Mouse (Mus musculus) forebrain, embryonic 15.5 days (tissue): ENCODE results near the gene Ciapin1. TPM values are rescaled to one million over a fixed set of nuclear protein-coding genes. Genes with fewer than 3 reads are reported as not detected.
"Not testable (repeated sequence)": the region's sequence is repeated elsewhere in the genome, so short reads cannot be mapped to it uniquely, and the experiment has no call there.

Source experiments
- ATAC-seq: fragments of 200-750 bp; cut with Nextera tagmentation; replicated peaks from 2 replicates; pipeline ENCODE4 v1.8.0; 2017; ENCODE audit warnings: mild to moderate bottlenecking, moderate TSS enrichment, moderate library complexity
- H3K27ac ChIP-seq: fragments of 300-500 bp; sonication (generic); replicated peaks from 2 replicates; pipeline ENCODE4 v1.5.1; 2015; ENCODE audit warnings: mild to moderate bottlenecking, inconsistent platforms
- H3K27me3 ChIP-seq: fragments of 300-500 bp; sonication (generic); 2 replicates; pipeline ENCODE4 v1.6.1; 2015; ENCODE audit warnings: inconsistent platforms
- H3K36me3 ChIP-seq: fragments of 300-500 bp; sonication (generic); 2 replicates; pipeline ENCODE4 v1.6.1; 2015; ENCODE audit warnings: mild to moderate bottlenecking, inconsistent platforms
- H3K4me1 ChIP-seq: fragments of 300-500 bp; sonication (generic); 2 replicates; pipeline ENCODE4 v1.6.1; 2015; ENCODE audit warnings: inconsistent platforms
- H3K4me2 ChIP-seq: fragments of 300-500 bp; sonication (generic); replicated peaks from 2 replicates; pipeline ENCODE4 v1.6.1; 2015; ENCODE audit warnings: mild to moderate bottlenecking, inconsistent platforms
- H3K4me3 ChIP-seq: fragments of 300-500 bp; sonication (generic); 2 replicates; pipeline ENCODE4 v1.5.1; 2015; ENCODE audit warnings: mild to moderate bottlenecking, inconsistent platforms
- H3K9ac ChIP-seq: fragments of 300-500 bp; sonication (generic); replicated peaks from 2 replicates; pipeline ENCODE4 v1.6.1; 2015; ENCODE audit warnings: mild to moderate bottlenecking, inconsistent platforms
- H3K9me3 ChIP-seq: fragments of 300-500 bp; sonication (generic); 2 replicates; pipeline ENCODE4 v1.6.1; 2016; ENCODE audit warnings: inconsistent platforms
- WGBS: fragments of 180-500 bp; shearing (Covaris S2); methylation state at CpG from one replicate; pipeline ENCODE4 v1.1.7; 2015; ENCODE audit warnings: mixed read lengths; 5-methylcytosine and 5-hydroxymethylcytosine counted together
- polyA plus RNA-seq: library from polyadenylated mRNA; unstranded; fragments of >200 nt; fragmentation: Nextera tagmentation; extraction: Ambion mirVana; gene quantifications from 2 replicates; pipeline ENCODE4 v1.2.1, GENCODE M21; 2015

The Ciapin1 gene
- polyA plus RNA-seq, 1 experiment from 2014 or later, result 145 TPM

- Histone ChIP-seq H3K9me3 (no peaks in the 10 kb centered on the region), H3K27me3 (peaks cover 9% of the 10 kb centered on the region; the same call in 1 of the 2 replicates), H3K27ac (peak overlapping the region; percentile 82), H3K36me3 (peaks cover 17% of the 10 kb centered on the region), H3K9ac (peak overlapping the region; percentile 76), H3K4me2 (peak overlapping the region; percentile 83), H3K4me3 (peak overlapping the region; percentile 66), H3K4me1 (peaks cover 65% of the 10 kb centered on the region)
- peak; percentile 57 for ATAC-seq
- WGBS, result under 1% methylated on average over 22 of the region's 22 CpGs
Measured at GRCm38 (mm10) chr8:94870474-94871107, 32.4 kb upstream of the Ciapin1 start.

DNA sequence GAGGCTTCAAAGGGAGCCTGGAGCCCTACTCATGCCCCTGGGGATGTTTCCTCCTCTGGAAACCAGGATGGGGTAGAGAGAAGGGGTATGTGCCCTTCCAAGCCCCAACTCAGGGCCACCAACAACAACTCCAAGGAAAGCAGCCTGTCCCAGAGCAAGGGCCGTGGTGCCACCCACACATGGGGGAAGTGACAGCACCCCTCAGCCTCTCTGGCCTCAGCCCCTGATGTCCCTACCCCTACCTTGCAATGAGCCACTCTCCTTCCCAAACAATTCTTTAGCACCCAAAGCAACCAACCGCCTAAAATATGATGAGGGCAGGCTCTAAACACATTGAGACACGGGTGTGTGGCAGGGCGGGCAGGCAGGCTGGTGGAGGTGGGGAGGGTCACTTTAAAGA is 31.8 kb upstream of the Ciapin1 start:
- no peak for ATAC-seq
- Histone ChIP-seq H3K4me1 (peaks cover 59% of the 10 kb centered on the region), H3K9me3 (no peaks in the 10 kb centered on the region), H3K9ac (peak overlapping the region; percentile 76), H3K36me3 (peaks cover 23% of the 10 kb centered on the region), H3K4me2 (peak overlapping the region; percentile 83), H3K27me3 (peaks cover 8% of the 10 kb centered on the region; the same call in 1 of the 2 replicates), H3K4me3 (peak overlapping the region; percentile 66), H3K27ac (peak overlapping the region; percentile 82; the same call in 1 of the 2 replicates)
- WGBS, result 6% methylated on average over 4 of the region's 4 CpGs

- Histone ChIP-seq H3K4me1 (peaks cover 50% of the 10 kb centered on the region), H3K9ac (peak overlapping the region; percentile 76), H3K4me2 (peak overlapping the region; percentile 83), H3K9me3 (no peaks in the 10 kb centered on the region), H3K36me3 (peaks cover 30% of the 10 kb centered on the region), H3K27ac (0 out of 2 replicates have a peak overlapping the region, but pooled peaks have one; percentile 15), H3K27me3 (no peaks in the 10 kb centered on the region), H3K4me3 (peak overlapping the region; percentile 66)
- WGBS, result 46% methylated on average over 7 of the region's 7 CpGs
- no peak for ATAC-seq
Measured at GRCm38 (mm10) chr8:94869146-94869545, 31.0 kb upstream of the Ciapin1 start.

DNA sequence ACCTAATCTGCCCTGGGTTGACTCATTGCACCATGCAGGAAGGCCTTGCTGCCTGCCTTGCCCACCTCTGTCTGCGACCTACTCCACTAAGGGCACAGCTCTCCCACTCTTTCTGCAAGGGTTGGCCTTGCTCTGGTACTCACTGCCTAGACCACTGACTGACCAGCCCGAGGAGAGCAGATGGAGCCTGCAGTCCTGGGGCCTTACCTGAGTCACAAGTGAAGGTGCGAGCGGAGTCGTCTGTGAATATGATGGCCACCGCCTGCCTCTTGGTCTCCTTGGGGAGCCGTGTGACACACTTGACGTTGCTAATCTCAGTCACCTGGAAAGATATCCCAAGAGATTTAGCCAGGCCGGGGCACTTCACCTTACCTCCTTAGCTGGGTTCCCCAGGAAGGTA is 28.8 kb upstream of the Ciapin1 start:
- WGBS, result 88% methylated on average over 9 of the region's 9 CpGs
- no peak for ATAC-seq
- Histone ChIP-seq H3K9me3 (no peaks in the 10 kb centered on the region), H3K4me1 (peaks cover 35% of the 10 kb centered on the region), H3K36me3 (peaks cover 45% of the 10 kb centered on the region), H3K27me3 (no peaks in the 10 kb centered on the region), H3K9ac (no peak overlapping the region), H3K4me2 (no peak overlapping the region), H3K27ac (no peak overlapping the region), H3K4me3 (no peak overlapping the region)

- no peak for ATAC-seq
- Histone ChIP-seq H3K4me2 (no peak overlapping the region), H3K4me1 (peaks cover 21% of the 10 kb centered on the region), H3K27ac (no peak overlapping the region), H3K36me3 (peaks cover 56% of the 10 kb centered on the region), H3K27me3 (no peaks in the 10 kb centered on the region), H3K9ac (no peak overlapping the region), H3K9me3 (no peaks in the 10 kb centered on the region), H3K4me3 (no peak overlapping the region)
- 83% methylated on average over 10 of the region's 10 CpGs for WGBS
Measured at GRCm38 (mm10) chr8:94865292-94865691, 27.1 kb upstream of the Ciapin1 start.

GRCm38 (mm10) chr8:94863897-94864673 is 25.9 kb upstream of the Ciapin1 start:
- Histone ChIP-seq H3K27ac (no peak overlapping the region), H3K4me3 (no peak overlapping the region), H3K4me1 (peaks cover 14% of the 10 kb centered on the region), H3K9me3 (no peaks in the 10 kb centered on the region), H3K4me2 (no peak overlapping the region), H3K9ac (no peak overlapping the region), H3K27me3 (no peaks in the 10 kb centered on the region), H3K36me3 (peaks cover 59% of the 10 kb centered on the region)
- ATAC-seq, result no peak
- WGBS, result 77% methylated on average over 10 of the region's 10 CpGs

GRCm38 (mm10) chr8:94862487-94863220 is 24.5 kb upstream of the Ciapin1 start:
- Histone ChIP-seq H3K36me3 (peaks cover 64% of the 10 kb centered on the region), H3K9me3 (no peaks in the 10 kb centered on the region), H3K4me3 (no peak overlapping the region), H3K4me2 (no peak overlapping the region), H3K27me3 (no peaks in the 10 kb centered on the region), H3K9ac (no peak overlapping the region), H3K4me1 (peaks cover 18% of the 10 kb centered on the region), H3K27ac (no peak overlapping the region)
- 88% methylated on average over 12 of the region's 12 CpGs for WGBS
- no peak for ATAC-seq

DNA sequence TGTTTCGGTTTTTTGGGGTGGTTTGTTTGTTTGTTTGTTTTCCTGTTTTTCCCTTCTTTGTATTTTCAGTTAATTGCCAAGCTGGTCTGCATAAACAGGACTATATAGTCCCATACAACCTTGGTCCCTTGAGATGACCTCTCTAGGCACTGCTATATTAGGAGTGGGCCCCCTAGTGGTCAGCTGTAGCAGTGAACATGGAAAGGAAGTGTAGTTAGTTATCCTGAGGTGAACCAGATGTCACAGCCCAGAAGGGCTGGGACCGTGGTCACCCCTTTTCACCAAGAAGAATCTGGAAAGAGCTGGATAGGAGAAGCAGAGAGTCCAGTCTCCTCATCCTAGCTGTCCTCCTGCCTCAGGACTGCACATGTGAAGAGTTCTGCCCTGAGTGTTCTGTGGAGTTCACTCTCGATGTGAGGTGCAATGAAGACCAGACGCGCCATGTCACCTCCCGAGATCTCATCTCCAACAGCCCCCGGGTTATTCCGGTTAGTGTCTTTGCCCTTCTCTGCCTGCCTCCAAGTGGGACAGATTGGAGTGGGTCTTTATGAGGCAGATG is 23.3 kb upstream of the Ciapin1 start:
- peaks cover 55% of the 10 kb centered on the region for H3K36me3 ChIP-seq
- WGBS, result 81% methylated on average over 8 of the region's 8 CpGs
- no peak for ATAC-seq

GRCm38 (mm10) chr8:94857346-94858173 is 19.4 kb upstream of the Ciapin1 start, which contains the start of gene Polr2c:
Polr2c (plus strand) TSS chr8:94857450.
- Histone ChIP-seq H3K9me3 (no peaks in the 10 kb centered on the region), H3K36me3 (peaks cover 40% of the 10 kb centered on the region), H3K27ac (peak within 1 kb of the TSS; percentile 76), H3K4me2 (peak within 1 kb of the TSS; percentile 76), H3K9ac (peak within 1 kb of the TSS; percentile 99), H3K4me3 (peak within 1 kb of the TSS; percentile 91), H3K27me3 (no peaks in the 10 kb centered on the region), H3K4me1 (peaks cover 18% of the 10 kb centered on the region)
- WGBS, result under 1% methylated on average over 68 of the region's 68 CpGs
- peak; percentile 89 for ATAC-seq

More for the DNA sequence above, 23.3 kb upstream of the Ciapin1 start:
- Histone ChIP-seq H3K9ac (no peak overlapping the region), H3K27me3 (no peaks in the 10 kb centered on the region), H3K4me1 (peaks cover 18% of the 10 kb centered on the region), H3K9me3 (no peaks in the 10 kb centered on the region), H3K4me2 (no peak overlapping the region), H3K27ac (no peak overlapping the region), H3K4me3 (no peak overlapping the region)

DNA sequence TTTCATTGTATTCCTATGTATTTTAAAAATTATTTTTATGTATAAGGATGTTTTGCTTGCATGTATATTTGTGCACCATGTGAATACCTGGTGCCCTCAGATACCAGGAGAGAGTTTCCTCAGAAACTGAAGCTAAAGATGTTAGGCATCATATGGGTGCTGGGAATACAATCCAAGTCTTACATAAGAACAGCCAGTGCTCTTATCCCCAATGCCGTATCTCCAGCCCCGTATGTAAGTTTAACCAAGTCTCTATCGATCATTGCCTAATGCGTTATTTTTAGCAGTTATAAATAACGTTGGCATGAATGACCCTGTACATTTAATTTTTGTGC is 18.8 kb upstream of the Ciapin1 start:
- H3K4me3 ChIP-seq, result peak overlapping the region; percentile 91
- H3K9me3 ChIP-seq, result no peaks in the 10 kb centered on the region
- peak overlapping the region; percentile 14; the same call in 1 of the 2 replicates for H3K4me2 ChIP-seq
- H3K36me3 ChIP-seq, result peaks cover 45% of the 10 kb centered on the region
- 27% methylated on average over 5 of the region's 5 CpGs for WGBS
- H3K4me1 ChIP-seq, result peaks cover 18% of the 10 kb centered on the region
- no peak overlapping the region for H3K27ac ChIP-seq
- H3K27me3 ChIP-seq, result no peaks in the 10 kb centered on the region
- ATAC-seq, result peak; percentile 41; the same call in 1 of the 2 replicates
- 0 out of 2 replicates have a peak overlapping the region, but pooled peaks have one; percentile 99 for H3K9ac ChIP-seq

DNA sequence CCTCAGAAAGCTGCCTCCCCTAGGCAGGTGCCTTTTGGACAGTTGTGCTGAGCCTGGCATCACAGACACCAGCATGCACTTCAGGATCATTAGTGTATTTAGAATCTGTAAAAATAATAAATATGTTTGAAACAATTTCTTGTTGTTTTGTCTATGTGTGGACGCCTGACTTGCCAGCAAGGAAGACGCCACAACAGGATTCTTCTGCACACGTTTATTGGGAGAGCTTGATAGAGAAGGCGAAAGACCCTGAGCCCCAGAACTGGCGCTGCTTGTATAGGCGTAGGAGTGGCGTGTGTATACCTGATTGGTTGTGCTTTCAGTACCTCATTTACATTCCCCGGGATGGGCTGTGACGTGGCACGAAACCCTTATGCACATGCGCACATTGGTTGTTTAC is 16.6 kb upstream of the Ciapin1 start:
- not testable (repeated sequence) for H3K4me2 ChIP-seq, H3K9ac ChIP-seq, ATAC-seq, H3K27ac ChIP-seq, H3K27me3 ChIP-seq, H3K4me3 ChIP-seq, H3K9me3 ChIP-seq
- H3K36me3 ChIP-seq, result peaks cover 51% of the 10 kb centered on the region
- WGBS, result 90% methylated on average over 11 of the region's 11 CpGs
- H3K4me1 ChIP-seq, result peaks cover 18% of the 10 kb centered on the region
